Mouse (Mus musculus) cerebellum, adult 2 months (tissue): ENCODE measurements around the gene Mllt10. TPM values are rescaled to one million over a fixed set of nuclear protein-coding genes. Genes with fewer than 3 reads are reported as not detected.

Source experiments
- DNase-seq, 2 experiments: peaks; one replicate each; pipeline ENCODE4 v3.0.0; 2021
- H3K27ac ChIP-seq: fragments of 200-500 bp; 2 replicates; pipeline ENCODE4 v1.5.1; 2012; ENCODE audit warnings: low read length, control low read depth, inconsistent platforms; ENCODE audit not compliant: insufficient read depth
- H3K27me3 ChIP-seq: fragments of 200-500 bp; 2 replicates; pipeline ENCODE4 v1.6.1; 2012; ENCODE audit warnings: inconsistent platforms, mild to moderate bottlenecking, low read length, moderate library complexity; ENCODE audit not compliant: control insufficient read depth, insufficient read depth
- H3K4me1 ChIP-seq: fragments of 200-500 bp; 2 replicates; pipeline ENCODE4 v1.6.1; 2011; ENCODE audit warnings: low read length; ENCODE audit not compliant: control insufficient read depth, insufficient read depth
- H3K4me3 ChIP-seq: fragments of 200-500 bp; replicated peaks from 2 replicates; pipeline ENCODE3; 2011; ENCODE audit warnings: mild to moderate bottlenecking, low read depth, low read length, control low read depth; ENCODE audit not compliant: insufficient read depth
- CTCF ChIP-seq: fragments of 200-500 bp; IDR thresholded peaks from 2 replicates; pipeline ENCODE4 v1.5.1; 2011; ENCODE audit warnings: low read depth, mild to moderate bottlenecking, control low read depth, low read length, moderate library complexity, borderline replicate concordance; ENCODE audit not compliant: insufficient read depth
- POLR2A ChIP-seq: fragments of 200-500 bp; IDR thresholded peaks from 2 replicates; pipeline ENCODE4 v1.6.1; 2011; ENCODE audit warnings: low read length, control low read depth, borderline replicate concordance; ENCODE audit not compliant: insufficient read depth
- WGBS: fragments of 180-500 bp; shearing (Covaris S2); methylation state at CpG from one replicate; pipeline ENCODE4 v1.1.7; 2018; 5-methylcytosine and 5-hydroxymethylcytosine counted together
- polyA plus RNA-seq: library from polyadenylated mRNA; depleted of rRNA; stranded (reverse); fragments of >200 nt; gene quantifications from 2 replicates; pipeline ENCODE4 v1.2.3, GENCODE M21; 2012

The Mllt10 gene
- polyA plus RNA-seq, 1 experiment, result 45.6 TPM

DNA sequence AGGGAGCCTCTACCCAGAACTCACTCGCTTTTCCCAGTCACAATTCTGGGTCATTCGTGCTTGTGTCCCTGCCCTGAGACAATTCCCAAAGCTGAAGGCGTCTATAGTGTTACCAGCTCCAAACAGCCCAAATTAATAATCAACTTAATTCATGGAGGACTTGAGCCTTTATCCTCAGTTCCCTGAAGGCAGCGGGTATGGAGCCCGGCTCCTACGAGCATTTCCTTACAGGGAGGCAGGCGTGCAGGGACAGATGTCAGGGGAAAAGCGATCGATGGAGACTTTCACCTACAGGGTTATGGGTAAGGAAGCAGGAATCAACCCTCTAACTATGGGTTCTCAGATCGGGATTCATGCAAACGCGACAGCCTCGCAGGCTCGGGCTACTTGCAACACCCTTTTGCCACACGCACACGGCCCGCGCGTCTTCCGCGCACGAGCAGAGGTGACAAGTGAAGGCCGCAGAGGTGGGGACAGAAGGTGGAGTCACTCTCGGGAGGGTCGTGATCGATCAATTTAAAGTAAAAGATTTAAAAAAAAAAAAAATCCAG, 23.7 kb upstream of the Mllt10 start:
- 58% methylated on average over 26 of the region's 26 CpGs for WGBS
- TF ChIP-seq POLR2A (no peak), CTCF (no peak)
- Histone ChIP-seq H3K4me1 (no peaks in the 10 kb centered on the region), H3K4me3 (peak overlapping the region; percentile 20), H3K27ac (no peak overlapping the region), H3K27me3 (no peaks in the 10 kb centered on the region)
- DNase-seq, result peak in 1 of 2 experiments; percentile 49

DNA sequence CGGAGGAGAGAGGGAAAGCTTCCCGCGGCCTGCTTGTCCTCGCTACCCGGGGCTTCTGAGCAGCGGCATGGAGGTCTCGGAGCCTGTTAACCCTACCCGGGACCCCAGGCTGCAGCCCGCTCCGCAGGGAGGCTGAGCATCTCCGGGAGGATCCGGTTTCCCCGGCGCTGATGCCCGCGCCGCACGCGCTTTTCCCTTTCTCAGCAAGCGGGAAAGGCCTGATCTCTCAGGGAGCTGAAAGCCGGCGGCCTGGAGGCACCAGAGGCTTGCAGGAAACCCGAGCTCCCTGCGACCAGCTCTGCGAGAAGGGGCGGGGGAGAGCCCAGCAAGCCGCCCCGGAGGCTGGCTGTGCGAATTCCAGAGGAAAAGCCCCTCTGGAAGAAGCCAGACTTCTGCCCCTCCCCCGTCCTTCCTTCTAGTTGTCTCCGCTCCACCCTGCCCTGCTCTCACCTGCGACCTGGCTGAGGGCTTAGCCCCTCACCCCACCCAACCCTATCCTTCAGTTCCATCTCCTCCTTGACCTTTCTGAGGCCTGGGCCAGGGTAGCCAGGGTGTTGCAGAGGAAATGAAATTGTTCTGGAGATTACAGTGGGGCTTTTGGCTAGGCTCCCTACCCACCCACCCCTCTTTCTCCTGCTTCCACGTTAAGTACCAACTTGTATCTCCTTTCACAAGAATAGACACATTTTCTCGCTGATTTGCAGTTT, 23.1 kb upstream of the Mllt10 start:
- Histone ChIP-seq H3K4me3 (peak overlapping the region; percentile 20), H3K27ac (no peak overlapping the region), H3K27me3 (no peaks in the 10 kb centered on the region), H3K4me1 (no peaks in the 10 kb centered on the region)
- peak; percentile 49 to 70 for DNase-seq
- WGBS, result 27% methylated on average over 34 of the region's 34 CpGs
- TF ChIP-seq CTCF (no peak), POLR2A (no peak)

DNA sequence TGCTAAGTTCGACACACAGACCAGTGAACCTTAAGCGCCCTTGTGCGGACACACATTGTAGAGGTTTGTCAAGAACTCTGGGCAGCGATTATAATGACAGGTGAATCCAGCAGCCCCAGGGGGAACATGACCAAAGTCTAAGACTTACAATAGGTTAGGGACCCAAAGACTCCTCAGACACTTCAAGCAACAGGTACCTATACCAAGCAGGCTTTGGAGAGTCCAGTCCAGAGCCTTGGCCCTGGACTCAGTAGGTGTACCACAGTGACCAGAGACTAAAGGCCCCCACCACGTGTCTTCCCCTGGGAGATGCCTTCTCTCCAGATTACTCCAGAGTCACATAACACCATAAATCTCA, 22.5 kb upstream of the Mllt10 start:
- TF ChIP-seq CTCF (no peak), POLR2A (no peak)
- Histone ChIP-seq H3K27ac (no peak overlapping the region), H3K4me1 (no peaks in the 10 kb centered on the region), H3K27me3 (no peaks in the 10 kb centered on the region), H3K4me3 (no peak overlapping the region)
- WGBS, result 93% methylated on average over 5 of the region's 5 CpGs
- DNase-seq, result no peak

- no peak for DNase-seq
- TF ChIP-seq POLR2A, result no peak
- no peak for TF ChIP-seq CTCF
- WGBS, result 95% methylated on average over 10 of the region's 10 CpGs
- H3K27me3 ChIP-seq, result no peaks in the 10 kb centered on the region
- no peaks in the 10 kb centered on the region for H3K4me1 ChIP-seq
- no peak overlapping the region for H3K27ac ChIP-seq
- H3K4me3 ChIP-seq, result no peak overlapping the region
Observed at GRCm38 (mm10) chr2:18033166-18034108, 21.6 kb upstream of the Mllt10 start.

DNA sequence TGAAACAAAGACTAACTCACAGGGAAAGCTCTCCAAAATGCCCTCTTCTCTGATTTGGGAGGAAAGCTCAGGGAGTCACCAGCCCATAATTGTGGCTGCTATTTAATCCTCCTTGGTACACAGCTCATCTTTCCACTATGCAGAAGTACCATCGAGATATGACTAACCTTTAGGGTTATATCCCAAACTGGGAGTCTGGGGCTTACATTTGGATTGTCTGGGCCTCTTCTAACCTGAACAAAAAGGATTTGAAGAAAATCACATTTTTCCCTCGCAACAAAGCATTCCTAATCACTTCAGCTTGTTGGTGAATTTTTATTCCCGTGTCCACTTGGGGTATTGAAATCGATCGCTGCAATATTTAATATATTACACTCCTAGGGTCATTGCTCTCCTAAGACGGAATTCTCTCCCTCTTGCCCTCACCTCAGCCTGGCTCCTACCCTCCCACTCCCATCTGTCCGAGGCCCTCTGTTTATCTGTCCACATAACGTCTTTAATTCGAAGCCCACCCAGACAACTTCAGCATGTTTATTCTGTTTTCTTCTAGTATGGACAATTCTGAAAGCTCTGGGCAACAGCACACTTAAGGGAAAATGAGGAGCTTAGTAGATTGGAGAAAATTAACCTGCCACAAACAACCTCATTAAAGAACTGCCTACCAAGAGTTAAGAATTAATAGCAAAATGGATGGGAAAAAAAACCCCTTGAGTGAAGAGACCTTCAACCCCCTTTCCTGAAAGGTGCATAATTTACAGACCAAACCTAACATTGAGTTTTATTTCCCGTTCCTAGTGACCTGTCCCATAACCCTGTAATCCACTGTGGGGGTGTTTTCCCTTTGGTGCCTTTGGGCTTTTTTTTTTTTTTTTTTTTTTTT, 20.4 kb upstream of the Mllt10 start:
- DNase-seq, result no peak
- no peak for TF ChIP-seq POLR2A
- TF ChIP-seq CTCF, result no peak
- 93% methylated on average over 10 of the region's 10 CpGs for WGBS
- H3K4me3 ChIP-seq, result no peak overlapping the region
- no peaks in the 10 kb centered on the region for H3K27me3 ChIP-seq
- no peaks in the 10 kb centered on the region for H3K4me1 ChIP-seq
- H3K27ac ChIP-seq, result no peak overlapping the region; the same call in 1 of the 2 replicates

GRCm38 (mm10) chr2:18037491-18037890, 17.5 kb upstream of the Mllt10 start, which contains the start of gene A930004D18Rik:
TSS of gene A930004D18Rik (minus strand) at chr2:18037737.
- Histone ChIP-seq H3K4me3 (no peak within 1 kb of the TSS), H3K4me1 (peaks cover 3% of the 10 kb centered on the region; the same call in 1 of the 2 replicates), H3K27me3 (no peaks in the 10 kb centered on the region), H3K27ac (no peak within 1 kb of the TSS)
- WGBS, result 92% methylated on average over 2 of the region's 2 CpGs
- TF ChIP-seq CTCF (no peak), POLR2A (no peak)
- DNase-seq, result no peak

DNA sequence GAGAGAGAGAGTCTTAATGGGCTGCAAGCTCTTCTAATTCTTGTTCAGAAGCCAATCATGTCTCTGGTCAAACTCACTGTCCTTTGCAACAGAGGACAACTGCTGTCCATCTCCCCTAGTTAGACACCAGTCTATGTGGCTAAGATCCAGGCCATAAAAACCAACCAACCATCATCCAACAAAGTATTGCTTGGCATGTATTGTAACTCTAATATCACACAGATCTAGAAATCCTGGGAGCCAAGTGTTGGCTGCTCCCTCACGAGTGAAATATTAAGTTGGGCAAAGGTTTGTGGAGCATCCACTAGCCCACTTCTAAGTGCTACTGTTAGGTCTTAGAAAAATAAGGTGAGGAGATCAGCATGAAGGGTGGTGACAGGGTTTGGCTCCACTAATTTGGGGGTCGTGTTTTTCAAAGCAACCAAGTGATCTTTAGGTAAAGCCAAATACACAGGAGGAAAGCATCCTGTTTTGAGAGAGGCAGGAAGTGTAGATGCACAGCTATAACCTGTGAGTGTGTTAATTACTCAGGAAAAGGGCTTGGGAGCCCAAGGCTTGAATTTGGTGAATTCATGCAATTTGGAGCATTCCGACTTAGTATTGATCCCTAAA, 16.8 kb upstream of the Mllt10 start:
- Histone ChIP-seq H3K27ac (no peak overlapping the region), H3K4me3 (no peak overlapping the region), H3K4me1 (peaks cover 3% of the 10 kb centered on the region; the same call in 1 of the 2 replicates), H3K27me3 (no peaks in the 10 kb centered on the region)
- WGBS, result 62% methylated on average over 3 of the region's 3 CpGs
- no peak for DNase-seq
- TF ChIP-seq POLR2A (no peak), CTCF (no peak)
